Mouse (Mus musculus) limb, embryonic 15.5 days (tissue): ENCODE measurements around the gene Nos1. TPM values are rescaled to one million over a fixed set of nuclear protein-coding genes. Genes with fewer than 3 reads are reported as not detected.
A peak's percentile ranks its signal among the peaks of the same experiment; 100 is the strongest.

Experiments used
- ATAC-seq: fragments of 200-750 bp; cut with Nextera tagmentation; 2 replicates; pipeline ENCODE4 v1.8.0; 2017; ENCODE audit warnings: low read depth, moderate TSS enrichment; ENCODE audit not compliant: insufficient number of reproducible peaks, low FRiP score, low TSS enrichment
- H3K27ac ChIP-seq: fragments of 300-500 bp; sonication (generic); 2 replicates; pipeline ENCODE4 v1.5.1; 2015; ENCODE audit warnings: moderate library complexity, mild to moderate bottlenecking, inconsistent platforms
- H3K27me3 ChIP-seq: fragments of 300-500 bp; sonication (generic); 2 replicates; pipeline ENCODE4 v1.6.1; 2015; ENCODE audit warnings: inconsistent platforms
- H3K36me3 ChIP-seq: fragments of 300-500 bp; sonication (generic); 2 replicates; pipeline ENCODE4 v1.6.1; 2015; ENCODE audit warnings: inconsistent platforms
- H3K4me1 ChIP-seq: fragments of 300-500 bp; sonication (generic); 2 replicates; pipeline ENCODE4 v1.6.1; 2015; ENCODE audit warnings: inconsistent platforms
- H3K4me2 ChIP-seq: fragments of 300-500 bp; sonication (generic); 2 replicates; pipeline ENCODE4 v1.6.1; 2015; ENCODE audit warnings: mild to moderate bottlenecking, inconsistent platforms
- H3K4me3 ChIP-seq: fragments of 300-500 bp; sonication (generic); 2 replicates; pipeline ENCODE4 v1.5.1; 2015; ENCODE audit warnings: mild to moderate bottlenecking, inconsistent platforms
- H3K9ac ChIP-seq: fragments of 300-500 bp; sonication (generic); 2 replicates; pipeline ENCODE4 v1.6.1; 2015; ENCODE audit warnings: inconsistent platforms
- H3K9me3 ChIP-seq: fragments of 300-500 bp; sonication (generic); 2 replicates; pipeline ENCODE4 v1.6.1; 2016; ENCODE audit warnings: inconsistent platforms
- WGBS: fragments of 180-500 bp; shearing (Covaris S2); methylation state at CpG from one replicate; pipeline ENCODE4 v1.1.7; 2015; 5-methylcytosine and 5-hydroxymethylcytosine counted together
- polyA plus RNA-seq: library from polyadenylated mRNA; unstranded; fragments of >200 nt; fragmentation: Nextera tagmentation; extraction: Ambion mirVana; gene quantifications from 2 replicates; pipeline ENCODE4 v1.2.1, GENCODE M21; 2015

Gene Nos1
- polyA plus RNA-seq, 1 experiment from 2014 or later = 1.2 TPM

DNA sequence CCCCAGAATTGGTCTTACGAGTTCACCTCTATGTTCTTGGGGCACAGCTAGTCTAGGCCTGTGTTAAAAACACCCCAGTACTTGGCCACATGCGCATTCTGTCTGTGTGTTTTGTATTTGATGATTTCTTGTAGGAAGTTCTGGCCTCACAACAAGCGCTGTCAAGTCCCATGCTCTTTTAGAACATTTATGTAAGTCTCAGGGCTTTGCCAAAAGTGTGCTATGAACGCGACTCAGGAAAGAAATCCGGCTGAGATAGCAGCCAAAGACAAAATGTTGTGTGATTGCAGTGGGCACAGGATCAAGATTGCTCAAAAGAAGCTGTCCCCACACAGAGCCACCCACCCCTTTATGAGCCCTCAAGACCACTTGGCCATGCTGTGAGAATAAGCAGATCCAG lies 212.7 kb downstream of the Nos1 start:
- no peak overlapping the region for H3K9ac ChIP-seq
- no peaks in the 10 kb centered on the region for H3K27me3 ChIP-seq
- H3K4me3 ChIP-seq = no peak overlapping the region
- no peak for ATAC-seq
- 89% methylated on average over 6 of the region's 6 CpGs for WGBS
- no peak overlapping the region for H3K4me2 ChIP-seq
- no peaks in the 10 kb centered on the region for H3K9me3 ChIP-seq
- H3K27ac ChIP-seq = no peak overlapping the region
- H3K36me3 ChIP-seq = peaks cover 94% of the 10 kb centered on the region
- H3K4me1 ChIP-seq = no peaks in the 10 kb centered on the region

DNA sequence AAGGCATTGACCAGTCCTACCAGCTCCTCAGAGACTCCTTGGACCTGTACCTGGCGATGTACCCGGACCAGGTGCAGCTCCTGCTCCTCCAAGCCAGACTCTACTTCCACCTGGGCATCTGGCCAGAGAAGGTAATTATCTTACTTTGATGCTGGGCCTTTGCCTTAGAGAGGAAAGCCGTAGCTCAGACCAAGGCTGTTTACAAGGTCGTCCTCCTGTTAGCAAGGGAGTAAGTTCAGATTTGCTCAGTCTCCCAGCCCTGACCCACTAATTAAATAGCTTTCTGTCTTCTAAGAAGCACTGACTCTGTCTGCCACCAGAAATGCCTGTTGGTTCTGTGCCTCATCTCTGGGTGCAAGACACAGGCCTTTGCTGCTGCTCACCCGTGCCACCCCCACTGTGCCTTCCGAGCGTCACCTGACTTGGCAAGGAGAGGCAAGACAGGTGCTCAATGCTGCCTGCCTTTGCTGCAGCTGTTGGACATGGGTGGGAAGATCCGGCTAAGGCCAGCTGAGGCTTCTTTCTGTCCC lies 214.6 kb downstream of the Nos1 start:
- Histone ChIP-seq H3K4me3 (no peak overlapping the region), H3K4me2 (no peak overlapping the region), H3K9me3 (no peaks in the 10 kb centered on the region), H3K27ac (no peak overlapping the region), H3K27me3 (no peaks in the 10 kb centered on the region), H3K4me1 (0 out of 2 replicates have a peak, but pooled peaks cover 2% of the 10 kb centered on the region), H3K36me3 (peaks cover 93% of the 10 kb centered on the region), H3K9ac (no peak overlapping the region)
- no peak for ATAC-seq
- 81% methylated on average over 8 of the region's 8 CpGs for WGBS

DNA sequence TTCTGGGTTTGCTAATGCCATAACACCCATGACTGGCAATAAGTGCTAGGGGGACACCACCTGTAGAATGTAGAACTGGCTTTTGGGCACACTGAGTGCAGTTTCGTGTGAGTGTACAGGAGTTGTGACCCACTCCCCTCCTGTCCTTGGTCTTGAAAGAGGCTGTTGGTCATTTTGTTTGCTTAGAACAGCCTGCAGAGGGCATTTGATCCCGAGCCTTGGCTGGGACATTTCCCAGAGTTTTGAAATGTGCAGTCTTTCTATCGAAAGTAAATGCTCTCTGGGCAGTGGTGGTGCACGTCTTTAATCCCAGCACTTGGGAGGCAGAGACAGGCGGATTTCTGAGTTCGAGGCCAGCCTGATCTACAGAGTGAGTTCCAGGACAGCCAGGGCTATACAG lies 215.1 kb downstream of the Nos1 start:
- Histone ChIP-seq H3K4me1 (0 out of 2 replicates have a peak, but pooled peaks cover 2% of the 10 kb centered on the region), H3K27ac (no peak overlapping the region), H3K4me2 (no peak overlapping the region), H3K36me3 (peaks cover 93% of the 10 kb centered on the region), H3K27me3 (no peaks in the 10 kb centered on the region), H3K4me3 (no peak overlapping the region), H3K9ac (no peak overlapping the region), H3K9me3 (no peaks in the 10 kb centered on the region)
- ATAC-seq = no peak
- WGBS = 87% methylated on average over 6 of the region's 6 CpGs

DNA sequence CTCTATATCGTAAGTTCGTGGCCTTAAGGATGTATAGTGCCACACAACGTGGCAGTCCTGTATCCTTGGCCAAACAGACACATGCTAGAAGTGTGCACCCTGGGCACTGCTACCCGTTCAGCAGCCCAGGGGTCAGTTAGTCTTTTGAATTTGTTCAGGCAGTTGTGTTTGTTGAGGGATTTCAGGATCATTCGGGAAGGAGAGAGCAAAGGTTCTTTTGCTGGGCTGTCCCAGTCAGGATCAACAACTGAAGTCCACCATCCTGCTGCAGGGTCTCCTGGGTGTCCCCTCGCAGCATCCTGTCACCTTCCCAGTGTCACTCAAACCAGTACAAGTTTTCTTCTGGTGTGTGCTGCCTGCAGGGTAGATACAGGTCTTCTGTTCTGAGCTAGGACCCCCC lies 215.7 kb downstream of the Nos1 start:
- Histone ChIP-seq H3K4me3 (no peak overlapping the region), H3K4me1 (0 out of 2 replicates have a peak, but pooled peaks cover 2% of the 10 kb centered on the region), H3K36me3 (peaks cover 93% of the 10 kb centered on the region), H3K27ac (no peak overlapping the region), H3K9me3 (no peaks in the 10 kb centered on the region), H3K27me3 (no peaks in the 10 kb centered on the region), H3K9ac (no peak overlapping the region), H3K4me2 (no peak overlapping the region)
- 87% methylated on average over 6 of the region's 6 CpGs for WGBS
- ATAC-seq = no peak

- Histone ChIP-seq H3K4me1 (0 out of 2 replicates have a peak, but pooled peaks cover 2% of the 10 kb centered on the region), H3K9ac (no peak overlapping the region), H3K27ac (no peak overlapping the region), H3K4me3 (no peak overlapping the region), H3K27me3 (no peaks in the 10 kb centered on the region), H3K4me2 (no peak overlapping the region), H3K9me3 (no peaks in the 10 kb centered on the region), H3K36me3 (peaks cover 93% of the 10 kb centered on the region)
- no peak for ATAC-seq
- 85% methylated on average over 10 of the region's 10 CpGs for WGBS
Observed at GRCm38 (mm10) chr5:117997434-117997970, 216.7 kb downstream of the Nos1 start.

DNA sequence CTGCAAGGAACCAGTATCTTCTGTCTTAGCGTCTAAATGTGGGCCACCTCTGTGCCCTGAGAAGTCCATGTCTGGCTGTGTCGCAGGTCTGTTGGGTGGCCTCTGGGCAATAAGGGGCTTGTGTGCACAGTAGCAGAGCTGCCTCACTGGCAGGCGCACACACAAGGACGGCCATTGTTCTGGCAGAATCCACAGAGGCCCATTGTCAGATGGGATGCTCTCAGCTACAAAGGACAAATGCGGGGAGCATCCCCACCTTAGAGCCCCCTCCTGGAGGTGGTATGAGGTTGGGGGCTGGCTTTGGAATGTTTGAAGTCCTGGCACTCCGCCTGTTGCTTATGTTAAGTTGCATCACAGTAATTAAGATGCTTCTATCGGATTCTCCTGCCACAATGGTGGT lies 218.2 kb downstream of the Nos1 start:
- Histone ChIP-seq H3K9me3 (no peaks in the 10 kb centered on the region), H3K9ac (no peak overlapping the region), H3K27ac (no peak overlapping the region), H3K4me1 (0 out of 2 replicates have a peak, but pooled peaks cover 2% of the 10 kb centered on the region), H3K36me3 (peaks cover 96% of the 10 kb centered on the region), H3K4me3 (no peak overlapping the region), H3K4me2 (no peak overlapping the region), H3K27me3 (no peaks in the 10 kb centered on the region)
- no peak for ATAC-seq
- 82% methylated on average over 7 of the region's 7 CpGs for WGBS

GRCm38 (mm10) chr5:117999584-117999983 lies 218.8 kb downstream of the Nos1 start:
- Histone ChIP-seq H3K4me2 (no peak overlapping the region), H3K27me3 (no peaks in the 10 kb centered on the region), H3K4me3 (no peak overlapping the region), H3K4me1 (0 out of 2 replicates have a peak, but pooled peaks cover 2% of the 10 kb centered on the region), H3K36me3 (peaks cover 95% of the 10 kb centered on the region), H3K9me3 (no peaks in the 10 kb centered on the region), H3K27ac (no peak overlapping the region), H3K9ac (no peak overlapping the region)
- WGBS = 84% methylated on average over 11 of the region's 11 CpGs
- ATAC-seq = no peak

- H3K36me3 ChIP-seq = peaks cover 89% of the 10 kb centered on the region
- H3K27me3 ChIP-seq = no peaks in the 10 kb centered on the region
- no peak overlapping the region for H3K4me2 ChIP-seq
- H3K4me3 ChIP-seq = no peak overlapping the region
- 0 out of 2 replicates have a peak, but pooled peaks cover 2% of the 10 kb centered on the region for H3K4me1 ChIP-seq
- no peak overlapping the region for H3K27ac ChIP-seq
- H3K9me3 ChIP-seq = no peaks in the 10 kb centered on the region
- no peak for ATAC-seq
- 41% methylated on average over 9 of the region's 9 CpGs for WGBS
- no peak overlapping the region for H3K9ac ChIP-seq
Observed at GRCm38 (mm10) chr5:118002059-118002458, 221.2 kb downstream of the Nos1 start.

DNA sequence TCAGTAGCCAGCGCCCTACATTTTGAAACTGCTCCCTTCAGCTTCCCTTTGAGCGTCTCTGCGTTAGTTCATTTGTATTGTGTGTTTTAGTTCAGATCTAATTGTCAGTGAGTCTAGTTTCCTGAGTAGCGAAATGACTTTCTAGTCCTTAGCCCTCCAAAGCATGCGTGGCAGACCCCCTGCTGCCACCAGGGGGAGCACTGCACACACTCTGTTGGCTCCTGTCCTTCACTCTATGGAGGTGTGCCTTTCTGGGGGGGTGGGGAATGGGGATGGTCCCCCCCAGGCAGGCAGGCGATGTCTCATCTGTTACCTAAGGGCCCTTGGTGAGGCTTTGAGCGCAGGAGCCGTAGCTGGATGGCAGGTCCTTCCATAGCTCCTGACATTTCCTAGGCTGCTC lies 223.8 kb downstream of the Nos1 start:
- H3K27me3 ChIP-seq = no peaks in the 10 kb centered on the region
- H3K9ac ChIP-seq = no peak overlapping the region
- 75% methylated on average over 8 of the region's 8 CpGs for WGBS
- H3K9me3 ChIP-seq = no peaks in the 10 kb centered on the region
- H3K36me3 ChIP-seq = peaks cover 89% of the 10 kb centered on the region
- no peak for ATAC-seq
- no peak overlapping the region for H3K4me3 ChIP-seq
- H3K4me2 ChIP-seq = no peak overlapping the region
- no peaks in the 10 kb centered on the region for H3K4me1 ChIP-seq
- H3K27ac ChIP-seq = no peak overlapping the region

GRCm38 (mm10) chr5:118005728-118006127 lies 224.9 kb downstream of the Nos1 start:
- H3K27ac ChIP-seq = no peak overlapping the region
- H3K4me2 ChIP-seq = no peak overlapping the region
- ATAC-seq = no peak
- H3K9me3 ChIP-seq = no peaks in the 10 kb centered on the region
- H3K9ac ChIP-seq = no peak overlapping the region
- WGBS = 83% methylated on average over 1 of the region's 1 CpGs
- no peak overlapping the region for H3K4me3 ChIP-seq
- H3K4me1 ChIP-seq = no peaks in the 10 kb centered on the region
- no peaks in the 10 kb centered on the region for H3K27me3 ChIP-seq
- H3K36me3 ChIP-seq = peaks cover 80% of the 10 kb centered on the region

DNA sequence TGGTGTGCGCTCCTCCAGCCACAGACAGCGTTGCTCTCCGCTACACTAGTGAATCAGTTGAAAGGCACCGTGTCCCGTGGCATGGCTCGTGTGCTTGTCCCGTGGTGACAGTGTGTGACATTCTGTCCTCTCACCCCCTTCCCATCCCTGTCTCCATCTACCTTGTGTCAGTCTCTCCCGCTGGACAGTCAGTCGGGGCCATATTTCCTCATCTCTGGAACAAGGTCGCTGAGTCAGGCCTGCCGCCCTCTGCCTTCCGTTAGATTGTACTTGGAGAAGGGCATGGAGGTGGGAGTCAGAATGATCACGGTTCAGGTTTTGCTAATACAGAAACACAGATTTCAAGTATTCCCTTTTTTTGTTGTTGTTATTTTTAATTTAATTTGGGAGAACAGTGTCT lies 227.5 kb downstream of the Nos1 start:
- Histone ChIP-seq H3K9ac (no peak overlapping the region), H3K27ac (0 out of 2 replicates have a peak overlapping the region, but pooled peaks have one; percentile 2), H3K4me2 (no peak overlapping the region), H3K36me3 (peaks cover 54% of the 10 kb centered on the region), H3K27me3 (no peaks in the 10 kb centered on the region), H3K4me3 (no peak overlapping the region), H3K4me1 (0 out of 2 replicates have a peak, but pooled peaks cover 2% of the 10 kb centered on the region), H3K9me3 (no peaks in the 10 kb centered on the region)
- WGBS = 93% methylated on average over 13 of the region's 13 CpGs
- ATAC-seq = no peak
